Mouse (Mus musculus) left cerebral cortex, postnatal 36 days (tissue): ENCODE measurements around the gene Necab2. TPM values are rescaled to one million over a fixed set of nuclear protein-coding genes. Genes with fewer than 3 reads are reported as not detected.

ENCODE experiments used
- DNase-seq, 2 experiments: peaks; one replicate each; pipeline ENCODE4 v3.0.0; 2021 to 2022; ENCODE audit warnings: low spot score in 2 of 2, mixed read lengths in 1 of 2
- intact Hi-C: fragments of 180-260 bp; cut with DNase I; formaldehyde crosslinking; loops from one replicate; pipeline ENCODE4 v1.15.1; 2025
- total RNA-seq, 2 experiments: library from RNA; stranded (reverse); gene quantifications; 2 replicates each; pipeline ENCODE4 v1.2.3; 2021

The Necab2 gene
- total RNA-seq, 2 experiments from 2014 or later: 60.4 to 67.1 TPM

- intact Hi-C loops: loop anchor here (5.0 kb wide), 2 partner anchors 164 to 334 kb away; partner anchors contain the start of genes Taf1c and Tldc1
- DNase-seq: no peak
Observed at GRCm38 (mm10) chr8:119442970-119443369, 3.5 kb upstream of the Necab2 start.

- intact Hi-C loops: loop anchor here (2.0 kb wide), 1 partner anchor 50 kb away; no protein-coding TSS in a partner anchor
- DNase-seq: peak in 1 of 2 experiments; percentile 21
Observed at GRCm38 (mm10) chr8:119446990-119447780, 666 bp downstream of the Necab2 start.

DNA sequence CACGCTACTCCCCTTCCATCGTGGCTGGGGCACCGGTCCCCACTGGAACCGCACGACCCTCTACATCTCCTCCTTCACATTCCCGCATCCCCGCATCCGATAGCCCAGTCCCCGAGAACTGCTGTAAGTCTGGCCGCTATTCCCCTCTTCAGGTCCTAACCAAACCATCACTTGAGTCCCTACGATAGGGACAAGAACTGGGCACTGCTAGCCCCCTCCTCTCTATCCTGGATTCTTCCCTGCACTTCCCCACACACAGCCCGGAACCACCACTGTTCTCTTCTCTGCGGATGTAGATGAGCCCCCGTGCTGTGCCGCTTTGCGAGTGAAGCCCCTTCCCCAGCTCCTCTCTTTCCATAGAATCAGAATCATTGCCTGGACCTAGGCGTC, 1.3 kb downstream of the Necab2 start:
- DNase-seq: no peak
- intact Hi-C loops: loop anchor here (2.0 kb wide), 1 partner anchor 49 kb away; no protein-coding TSS in a partner anchor

DNA sequence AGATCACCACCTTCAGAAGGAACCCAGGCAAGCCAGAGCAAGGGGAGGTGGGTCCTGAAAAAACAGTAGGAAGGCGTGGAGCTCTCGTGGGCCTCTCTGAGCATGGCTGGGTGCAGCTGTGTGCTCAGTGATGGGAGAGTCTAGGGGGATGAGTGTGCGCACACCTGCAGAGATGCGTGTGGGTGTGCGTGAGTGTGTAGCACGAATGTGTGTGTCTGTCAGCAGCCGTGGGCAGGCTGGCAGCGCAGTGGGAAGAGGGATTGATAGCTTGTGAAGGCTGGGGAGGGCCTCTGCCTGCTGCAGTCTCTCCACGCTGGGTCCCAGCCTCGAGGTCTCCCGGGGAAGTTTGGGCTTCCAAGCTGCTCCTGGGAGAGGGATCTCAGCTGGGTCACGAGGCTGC, 3.1 kb downstream of the Necab2 start:
- intact Hi-C loops: no loop called here

GRCm38 (mm10) chr8:119451131-119451530, 4.6 kb downstream of the Necab2 start:
- DNase-seq: no peak
- intact Hi-C loops: no loop called here

More for the DNA sequence above, 3.1 kb downstream of the Necab2 start:
- peak; percentile 63 to 74 for DNase-seq

GRCm38 (mm10) chr8:119452919-119453318, 6.4 kb downstream of the Necab2 start:
- intact Hi-C loops: no loop called here
- DNase-seq: no peak

GRCm38 (mm10) chr8:119456045-119456444, 9.5 kb downstream of the Necab2 start:
- DNase-seq: no peak
- intact Hi-C loops: no loop called here

DNA sequence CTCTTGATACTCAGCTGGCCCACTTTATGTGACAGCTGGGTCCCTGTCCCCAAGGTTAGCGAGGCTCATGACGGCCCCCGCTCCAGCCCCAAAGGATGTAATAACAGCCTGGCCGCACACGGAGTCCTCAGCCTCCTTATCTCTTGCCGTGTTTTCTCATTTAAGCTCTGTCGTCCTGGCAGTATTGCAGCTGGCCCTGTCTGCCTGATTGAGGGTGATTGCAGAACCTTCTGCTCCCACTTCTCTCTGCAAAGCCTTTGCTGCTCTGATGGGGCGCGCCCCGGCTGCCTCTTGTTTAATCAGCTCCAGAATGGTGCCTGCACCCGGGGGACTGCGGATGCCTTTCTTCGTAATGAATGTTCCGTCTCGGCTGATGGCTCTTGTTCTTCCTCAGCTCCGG, 13.2 kb downstream of the Necab2 start:
- intact Hi-C loops: no loop called here
- DNase-seq: no peak

DNA sequence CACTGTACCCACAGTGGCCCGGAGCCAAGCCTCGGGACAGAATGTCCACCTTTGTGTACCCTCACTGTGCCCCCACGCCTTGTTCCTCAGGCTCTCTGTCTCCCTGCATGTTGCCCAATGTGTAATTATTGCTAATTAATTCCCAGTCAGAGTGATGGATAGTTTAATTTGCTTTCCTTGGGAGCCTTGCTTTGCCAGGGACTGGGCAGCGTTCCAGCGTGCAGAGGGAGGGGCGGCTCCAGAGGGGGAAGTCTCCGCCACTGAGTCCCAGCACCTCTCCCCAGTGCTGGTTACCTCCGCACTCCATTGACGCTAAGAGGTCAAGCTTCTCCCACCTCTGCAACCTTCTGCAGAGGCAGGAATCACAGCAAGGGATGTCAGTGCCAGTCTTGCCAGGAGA, 14.8 kb downstream of the Necab2 start:
- intact Hi-C loops: no loop called here
- DNase-seq: no peak

DNA sequence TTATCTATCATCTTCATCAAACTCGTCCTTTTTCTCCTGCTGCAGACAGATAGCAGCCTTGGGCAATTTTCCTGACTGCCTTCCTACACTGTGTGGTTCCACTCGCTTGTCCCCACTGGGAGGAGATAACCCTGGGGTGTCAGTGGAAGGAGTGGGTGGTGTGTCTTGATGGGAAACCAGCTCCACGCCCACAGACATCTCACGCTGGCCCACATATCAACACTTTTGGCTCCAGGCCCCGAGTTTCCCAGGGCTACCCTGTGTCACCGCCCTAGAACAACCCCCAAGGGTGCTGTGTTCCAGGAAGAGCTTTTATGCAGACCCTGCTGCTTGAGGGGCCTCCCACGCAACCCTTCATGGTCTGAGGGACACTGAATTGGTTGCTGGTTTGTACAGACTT, 17.2 kb downstream of the Necab2 start:
- no peak for DNase-seq
- intact Hi-C loops: no loop called here

- DNase-seq: peak in 1 of 2 experiments; percentile 49
- intact Hi-C loops: no loop called here
Observed at GRCm38 (mm10) chr8:119466105-119466504, 19.6 kb downstream of the Necab2 start.

GRCm38 (mm10) chr8:119466794-119467193, 20.3 kb downstream of the Necab2 start:
- intact Hi-C loops: no loop called here
- no peak for DNase-seq

GRCm38 (mm10) chr8:119468091-119468490, 21.6 kb downstream of the Necab2 start:
- DNase-seq: no peak
- intact Hi-C loops: no loop called here

DNA sequence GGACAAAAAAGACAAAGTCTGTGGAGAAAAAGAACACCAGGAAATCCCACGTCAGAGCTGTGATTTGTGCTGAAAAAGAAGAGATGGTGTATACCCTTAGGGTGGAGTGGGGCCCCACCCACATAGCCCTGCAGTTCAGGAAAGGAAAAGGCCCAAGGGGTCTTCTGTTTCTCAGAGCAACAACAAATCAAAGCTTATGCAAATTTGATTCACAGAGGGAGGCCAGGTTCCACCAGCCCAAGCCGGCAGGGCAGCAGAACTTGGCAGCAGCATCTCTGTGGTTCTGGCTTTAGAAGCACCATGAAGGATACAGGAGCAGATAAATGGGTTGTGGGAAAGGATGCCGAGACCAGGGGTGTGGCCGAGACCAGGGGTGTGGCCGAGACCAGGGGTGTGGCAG, 32.2 kb downstream of the Necab2 start:
- DNase-seq: no peak
- intact Hi-C loops: no loop called here

DNA sequence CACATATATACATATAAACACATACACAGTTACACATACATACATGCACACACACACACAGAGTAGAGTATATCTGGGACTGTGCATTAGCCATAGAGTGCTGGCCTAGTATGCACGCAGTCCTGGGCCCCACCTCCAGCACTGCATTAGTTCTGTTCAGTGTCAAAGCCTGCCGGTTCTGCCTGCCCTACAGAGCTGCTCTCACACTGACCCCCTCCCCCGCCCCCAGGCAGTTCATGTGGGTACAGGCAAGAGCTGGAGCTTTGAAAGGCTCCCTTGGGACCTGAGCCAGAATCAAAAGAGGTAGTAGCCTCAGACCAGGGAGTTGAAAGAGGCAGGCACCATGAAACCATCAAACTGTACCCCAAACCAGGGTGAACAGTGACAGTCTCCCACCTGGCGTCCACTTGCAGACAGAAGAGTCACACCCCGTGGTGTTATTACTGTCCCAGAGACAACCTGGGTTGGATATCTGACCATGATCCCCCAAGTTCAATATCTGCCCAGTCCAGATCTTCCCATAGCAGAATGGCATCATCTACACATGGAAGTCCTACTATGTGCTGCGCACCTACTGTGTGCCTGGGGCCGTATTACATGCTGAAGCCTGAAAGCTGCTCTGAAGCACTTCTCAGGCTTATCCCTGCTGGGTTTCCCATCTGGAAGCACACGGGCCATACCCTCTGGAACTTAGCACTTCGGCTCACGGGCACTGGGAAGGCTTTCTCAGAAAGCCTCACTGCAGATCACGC, 37.8 kb downstream of the Necab2 start:
- intact Hi-C loops: no loop called here
- DNase-seq: no peak

DNA sequence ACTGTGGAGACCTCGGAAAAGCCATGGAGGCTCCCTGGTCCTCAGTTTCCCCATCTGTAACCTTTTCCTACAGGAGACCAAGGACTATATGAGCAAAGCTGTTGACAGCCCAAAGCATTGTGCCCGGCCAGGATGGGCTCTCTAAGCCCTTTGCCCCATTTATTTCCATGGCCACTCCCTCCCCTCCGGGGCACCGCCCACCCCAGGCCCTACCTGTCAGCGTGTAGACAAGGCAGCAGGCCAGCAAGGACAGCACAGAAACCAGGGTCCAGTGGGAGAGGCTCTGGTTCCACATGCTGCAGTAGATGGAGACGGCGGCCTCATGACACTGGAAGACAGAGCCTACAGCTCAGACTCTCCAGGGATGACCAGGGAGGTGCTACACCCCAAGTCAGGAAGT, 40.6 kb downstream of the Necab2 start:
- no peak for DNase-seq
- intact Hi-C loops: no loop called here

GRCm38 (mm10) chr8:119496848-119497247, 50.3 kb downstream of the Necab2 start:
- DNase-seq: no peak
- intact Hi-C loops: loop anchor here (2.0 kb wide), 1 partner anchor 50 kb away; the partner anchor contains the start of gene Necab2

DNA sequence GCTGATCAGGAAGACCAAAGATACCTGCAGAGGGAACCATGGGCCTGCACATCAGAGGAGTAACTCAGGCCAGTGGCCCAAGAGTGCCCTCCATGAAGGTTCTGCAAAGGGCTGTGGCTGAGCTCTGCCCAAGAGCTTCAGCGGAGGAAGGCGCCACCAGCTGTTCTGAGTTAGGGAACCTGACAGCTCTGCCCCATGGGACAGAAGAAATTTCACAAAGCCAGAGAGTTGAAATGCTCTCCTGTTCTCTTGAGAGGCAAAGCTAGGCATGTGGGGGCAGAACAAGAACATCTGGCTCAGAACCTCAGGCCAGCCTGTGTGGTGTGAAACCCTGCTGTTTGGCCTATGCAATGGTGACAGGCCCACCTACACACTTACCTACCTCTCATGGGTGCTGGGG, 53.3 kb downstream of the Necab2 start:
- no peak for DNase-seq
- intact Hi-C loops: no loop called here

- intact Hi-C loops: no loop called here
- no peak for DNase-seq
Observed at GRCm38 (mm10) chr8:119501598-119501997, 55.1 kb downstream of the Necab2 start, which contains the start of gene Slc38a8. Gene Slc38a8 (minus strand): TSS chr8:119501698.

GRCm38 (mm10) chr8:119502111-119502510, 55.6 kb downstream of the Necab2 start:
- intact Hi-C loops: no loop called here
- DNase-seq: no peak
